Comparison of ENCODE assay signal across 9 mouse cellular contexts in genomic region chr4:154907833-154908232, GRCm38 (mm10). TPM values are rescaled to one million over a fixed set of nuclear protein-coding genes. Genes with fewer than 3 reads are reported as not detected.
DNase-seq lines count a peak whose midpoint lies in the region; ATAC-seq lines count a peak whose summit lies in the region.
"Had no signal": no experiment of that assay in that cellular context is flagged by ENCODE, and none has a peak within 500 bp of the region (broad histone marks: within the 10 kb centered on the region; RNA-seq: fewer than 3 reads in every experiment).

No protein-coding gene starts in this region.

- peak; percentile 84 for ATAC-seq in forebrain, embryonic 13.5 days
- peak; percentile 60 for ATAC-seq in hindbrain, embryonic 12.5 days (ENCODE audit: low FRiP score)
- peak; percentile 55; the same call in 1 of the 2 replicates for ATAC-seq in lung, embryonic 15.5 days (ENCODE audit: borderline replicate concordance, extremely low read depth, low FRiP score, low TSS enrichment)

- H3K9ac ChIP-seq in forebrain, embryonic 13.5 days: 0 out of 2 replicates have a peak overlapping the region, but pooled peaks have one; percentile 8
- no peak overlapping the region for H3K9ac ChIP-seq in hindbrain, embryonic 12.5 days
- H3K9ac ChIP-seq in lung, embryonic 15.5 days: peak overlapping the region; percentile 13; the same call in 1 of the 2 replicates

- no peaks in the 10 kb centered on the region for H3K9me3 ChIP-seq in forebrain, embryonic 13.5 days (replicated peaks)
- H3K9me3 ChIP-seq in hindbrain, embryonic 12.5 days (replicated peaks): no peaks in the 10 kb centered on the region
- no peaks in the 10 kb centered on the region for H3K9me3 ChIP-seq in lung, embryonic 15.5 days

- H3K4me1 ChIP-seq in forebrain, embryonic 13.5 days: peaks cover 12% of the 10 kb centered on the region; the same call in 1 of the 2 replicates
- H3K4me1 ChIP-seq in hindbrain, embryonic 12.5 days: peaks cover 11% of the 10 kb centered on the region
- peaks cover 21% of the 10 kb centered on the region for H3K4me1 ChIP-seq in lung, embryonic 15.5 days

- H3K4me2 ChIP-seq in forebrain, embryonic 13.5 days: no peak overlapping the region
- peak overlapping the region; percentile 21; the same call in 1 of the 2 replicates for H3K4me2 ChIP-seq in hindbrain, embryonic 12.5 days (replicated peaks)
- peak overlapping the region; percentile 47 for H3K4me2 ChIP-seq in lung, embryonic 15.5 days

- H3K4me3 ChIP-seq in forebrain, embryonic 13.5 days: no peak overlapping the region
- no peak overlapping the region for H3K4me3 ChIP-seq in hindbrain, embryonic 12.5 days
- no peak overlapping the region for H3K4me3 ChIP-seq in lung, embryonic 15.5 days
- H3K4me3 ChIP-seq: myocyte had no signal

- WGBS in forebrain, embryonic 13.5 days: 46% methylated on average over 17 of the region's 17 CpGs
- 45% methylated on average over 17 of the region's 17 CpGs for WGBS in hindbrain, embryonic 12.5 days
- 28% methylated on average over 17 of the region's 17 CpGs for WGBS in lung, embryonic 15.5 days

- DNase-seq in R1 (ENCODE audit: low read depth, low spot score): peak; percentile 88
- peak; percentile 61 for DNase-seq in cerebellum, adult 11-12 months
- DNase-seq in layer of hippocampus, adult 9-11 months: peak; percentile 69
- peak; percentile 66 for DNase-seq in ovary, postnatal 36 days (ENCODE audit: low spot score)
- DNase-seq in thymus, postnatal 4 days: peak; percentile 86

- 0 out of 2 replicates have a peak, but pooled peaks cover 4% of the 10 kb centered on the region for H3K27me3 ChIP-seq in forebrain, embryonic 13.5 days
- no peaks in the 10 kb centered on the region for H3K27me3 ChIP-seq in hindbrain, embryonic 12.5 days
- H3K27me3 ChIP-seq in lung, embryonic 15.5 days: no peaks in the 10 kb centered on the region

- H3K36me3 ChIP-seq in forebrain, embryonic 13.5 days (ENCODE audit: poor library complexity, severe bottlenecking): no peaks in the 10 kb centered on the region
- H3K36me3 ChIP-seq in hindbrain, embryonic 12.5 days: no peaks in the 10 kb centered on the region
- H3K36me3 ChIP-seq in lung, embryonic 15.5 days: no peaks in the 10 kb centered on the region

- H3K27ac ChIP-seq in forebrain, embryonic 13.5 days: no peak overlapping the region
- H3K27ac ChIP-seq in hindbrain, embryonic 12.5 days: no peak overlapping the region
- H3K27ac ChIP-seq in lung, embryonic 15.5 days: 0 out of 2 replicates have a peak overlapping the region, but pooled peaks have one; percentile 2

RNA-seq across cellular contexts. Expression of gene Fam213b, which starts 8.9 kb away (rescaled TPM):
- 29.5 and 34.1 TPM in 2 replicates for polyA plus RNA-seq in forebrain, embryonic 13.5 days (2015; fragmentation: Nextera tagmentation; extraction: Ambion mirVana)
- 38.0 and 40.2 TPM in 2 replicates for polyA plus RNA-seq in hindbrain, embryonic 12.5 days (2016; fragmentation: Nextera tagmentation; extraction: Ambion mirVana)
- polyA plus RNA-seq in lung, embryonic 15.5 days (2015; fragmentation: Nextera tagmentation; extraction: Ambion mirVana): 36.4 and 41.5 TPM in 2 replicates

RNA-seq across cellular contexts. Expression of gene Tnfrsf14, which starts 20.5 kb away (rescaled TPM):
- polyA plus RNA-seq in forebrain, embryonic 13.5 days (2015; fragmentation: Nextera tagmentation; extraction: Ambion mirVana): 0.14 and 0.28 TPM in 2 replicates
- 0.79 and 0.97 TPM in 2 replicates for polyA plus RNA-seq in hindbrain, embryonic 12.5 days (2016; fragmentation: Nextera tagmentation; extraction: Ambion mirVana)
- polyA plus RNA-seq in lung, embryonic 15.5 days (2015; fragmentation: Nextera tagmentation; extraction: Ambion mirVana): 1.3 and 1.9 TPM in 2 replicates

RNA-seq across cellular contexts. Expression of gene Mmel1, which starts 38.4 kb away (rescaled TPM):
- polyA plus RNA-seq in forebrain, embryonic 13.5 days (2015; fragmentation: Nextera tagmentation; extraction: Ambion mirVana): 0.12 and 0.24 TPM in 2 replicates
- polyA plus RNA-seq in hindbrain, embryonic 12.5 days (2016; fragmentation: Nextera tagmentation; extraction: Ambion mirVana): 0.40 and 0.41 TPM in 2 replicates
- polyA plus RNA-seq in lung, embryonic 15.5 days (2015; fragmentation: Nextera tagmentation; extraction: Ambion mirVana): 0.10 and 0.26 TPM in 2 replicates

RNA-seq across cellular contexts. Expression of gene Hes5, which starts 52.9 kb away (rescaled TPM):
- 243 and 266 TPM in 2 replicates for polyA plus RNA-seq in forebrain, embryonic 13.5 days (2015; fragmentation: Nextera tagmentation; extraction: Ambion mirVana)
- polyA plus RNA-seq in hindbrain, embryonic 12.5 days (2016; fragmentation: Nextera tagmentation; extraction: Ambion mirVana): 293 and 329 TPM in 2 replicates
- 0.29 and 0.69 TPM in 2 replicates for polyA plus RNA-seq in lung, embryonic 15.5 days (2015; fragmentation: Nextera tagmentation; extraction: Ambion mirVana)
- polyA plus RNA-seq: myocyte had no signal

RNA-seq across cellular contexts. Expression of gene Pank4, which starts 56.1 kb away (rescaled TPM):
- 41.1 and 45.0 TPM in 2 replicates for polyA plus RNA-seq in forebrain, embryonic 13.5 days (2015; fragmentation: Nextera tagmentation; extraction: Ambion mirVana)
- 42.5 and 44.5 TPM in 2 replicates for polyA plus RNA-seq in hindbrain, embryonic 12.5 days (2016; fragmentation: Nextera tagmentation; extraction: Ambion mirVana)
- 48.0 and 51.0 TPM in 2 replicates for polyA plus RNA-seq in lung, embryonic 15.5 days (2015; fragmentation: Nextera tagmentation; extraction: Ambion mirVana)
